Mouse (Mus musculus): ENCODE data around the gene Wdr74.

- TF ChIP-seq CTCF (IDR thresholded peaks at IDR 0.05; ENCODE audit: low read depth, low read length) (peak; percentile 19; the same call in 1 of the 2 replicates), POLR2A (IDR thresholded peaks at IDR 0.05; ENCODE audit: extremely low read depth, insufficient read depth, low read length) (no peak)
Observed at GRCm38 (mm10) chr19:8786008-8786781, 50.6 kb downstream of the Wdr74 start, which contains the start of gene Taf6l.

Measured in liver, adult 2 months (tissue).